Mouse (Mus musculus): ENCODE measurements at regions not wholly inside any gene's neighbourhood (a gene's known extent, or its start where the extent isn't known, plus 50 kb on each side); places are given as distances from the start of the nearest gene placed in this dataset.

GRCm38 (mm10) chr13:69952061-69952460 lies 149.9 kb downstream of the Med10 start:
- TF ChIP-seq FOSL1 (IDR thresholded peaks at IDR 0.05; ENCODE audit: insufficient read depth, low read length, poor library complexity, severe bottlenecking) = no peak
- TF ChIP-seq MYOD1 (IDR thresholded peaks at IDR 0.05; ENCODE audit: control insufficient read depth, insufficient read length, low read depth) = no peak
- no peak for TF ChIP-seq USF1 (IDR thresholded peaks at IDR 0.05; ENCODE audit: low read depth)
- no peak for TF ChIP-seq MYOG (IDR thresholded peaks at IDR 0.05; ENCODE audit: control insufficient read depth, extremely low read depth, insufficient read length)
- TF ChIP-seq MAX (IDR thresholded peaks at IDR 0.05) = no peak
- TF ChIP-seq CTCF (IDR thresholded peaks at IDR 0.05; ENCODE audit: control insufficient read depth, insufficient read depth, insufficient read length) = no peak
- no peak for TF ChIP-seq CEBPB (IDR thresholded peaks at IDR 0.05; ENCODE audit: low read depth)
- no peaks in the 10 kb centered on the region for H3K36me3 ChIP-seq (ENCODE audit: control insufficient read depth, insufficient read depth)
- no peak overlapping the region for H3K4me3 ChIP-seq (ENCODE audit: insufficient read depth, poor library complexity, severe bottlenecking)
- no peak overlapping the region for H3ac ChIP-seq (ENCODE audit: control insufficient read depth, insufficient read length, low read depth)
- H3K27me3 ChIP-seq (ENCODE audit: control insufficient read depth, insufficient read depth, insufficient read length) = no peaks in the 10 kb centered on the region
- H3K79me3 ChIP-seq (ENCODE audit: low read depth) = no peaks in the 10 kb centered on the region
- H3K79me2 ChIP-seq (ENCODE audit: control insufficient read depth, insufficient read depth) = no peaks in the 10 kb centered on the region

- Histone ChIP-seq H3K27me3 (ENCODE audit: control insufficient read depth, insufficient read depth, insufficient read length) (no peaks in the 10 kb centered on the region), H3K79me3 (ENCODE audit: low read depth) (no peaks in the 10 kb centered on the region), H3K36me3 (ENCODE audit: control insufficient read depth, insufficient read depth) (no peaks in the 10 kb centered on the region), H3K79me2 (ENCODE audit: control insufficient read depth, insufficient read depth) (no peaks in the 10 kb centered on the region), H3ac (ENCODE audit: control insufficient read depth, insufficient read length, low read depth) (no peak overlapping the region), H3K4me3 (ENCODE audit: insufficient read depth, poor library complexity, severe bottlenecking) (no peak overlapping the region)
- TF ChIP-seq FOSL1 (IDR thresholded peaks at IDR 0.05; ENCODE audit: insufficient read depth, low read length, poor library complexity, severe bottlenecking) (no peak), MAX (IDR thresholded peaks at IDR 0.05) (no peak), USF1 (IDR thresholded peaks at IDR 0.05; ENCODE audit: low read depth) (no peak), CEBPB (IDR thresholded peaks at IDR 0.05; ENCODE audit: low read depth) (no peak), MYOD1 (IDR thresholded peaks at IDR 0.05; ENCODE audit: control insufficient read depth, insufficient read length, low read depth) (no peak)
These were observed 152.0 kb downstream of the Med10 start for GRCm38 (mm10) chr13:69954171-69954570.

GRCm38 (mm10) chr13:69955503-69955902 lies 153.3 kb downstream of the Med10 start:
- H3K36me3 ChIP-seq (ENCODE audit: control insufficient read depth, insufficient read depth) = no peaks in the 10 kb centered on the region
- no peaks in the 10 kb centered on the region for H3K79me3 ChIP-seq (ENCODE audit: low read depth)
- no peak overlapping the region for H3ac ChIP-seq (ENCODE audit: control insufficient read depth, insufficient read length, low read depth)
- no peaks in the 10 kb centered on the region for H3K79me2 ChIP-seq (ENCODE audit: control insufficient read depth, insufficient read depth)
- no peaks in the 10 kb centered on the region for H3K27me3 ChIP-seq (ENCODE audit: control insufficient read depth, insufficient read depth, insufficient read length)
- H3K4me3 ChIP-seq (ENCODE audit: insufficient read depth, poor library complexity, severe bottlenecking) = no peak overlapping the region
- TF ChIP-seq FOSL1 (IDR thresholded peaks at IDR 0.05; ENCODE audit: insufficient read depth, low read length, poor library complexity, severe bottlenecking) = no peak
- no peak for TF ChIP-seq USF1 (IDR thresholded peaks at IDR 0.05; ENCODE audit: low read depth)
- TF ChIP-seq MYOG (IDR thresholded peaks at IDR 0.05; ENCODE audit: control insufficient read depth, extremely low read depth, insufficient read length) = no peak

- no peak overlapping the region for H3K4me3 ChIP-seq (ENCODE audit: insufficient read depth, poor library complexity, severe bottlenecking)
- TF ChIP-seq CEBPB (IDR thresholded peaks at IDR 0.05; ENCODE audit: low read depth) (no peak), FOSL1 (IDR thresholded peaks at IDR 0.05; ENCODE audit: insufficient read depth, low read length, poor library complexity, severe bottlenecking) (no peak)
These were observed 161.7 kb downstream of the Med10 start for GRCm38 (mm10) chr13:69963944-69964343.

GRCm38 (mm10) chr13:69971281-69972057 lies 169.3 kb downstream of the Med10 start:
- H3K79me3 ChIP-seq (ENCODE audit: low read depth) = no peaks in the 10 kb centered on the region
- H3K27me3 ChIP-seq (ENCODE audit: control insufficient read depth, insufficient read depth, insufficient read length) = no peaks in the 10 kb centered on the region
- H3K79me2 ChIP-seq (ENCODE audit: control insufficient read depth, insufficient read depth) = no peaks in the 10 kb centered on the region
- no peaks in the 10 kb centered on the region for H3K36me3 ChIP-seq (ENCODE audit: control insufficient read depth, insufficient read depth)
- TF ChIP-seq FOSL1 (IDR thresholded peaks at IDR 0.05; ENCODE audit: insufficient read depth, low read length, poor library complexity, severe bottlenecking) = no peak
- TF ChIP-seq USF1 (IDR thresholded peaks at IDR 0.05; ENCODE audit: low read depth) = no peak
- no peak for TF ChIP-seq MAX (IDR thresholded peaks at IDR 0.05)
- TF ChIP-seq MYOG (IDR thresholded peaks at IDR 0.05; ENCODE audit: control insufficient read depth, extremely low read depth, insufficient read length) = no peak
- no peak for TF ChIP-seq CEBPB (IDR thresholded peaks at IDR 0.05; ENCODE audit: low read depth)
- no peak for TF ChIP-seq MYOD1 (IDR thresholded peaks at IDR 0.05; ENCODE audit: control insufficient read depth, insufficient read length, low read depth)
- H3K4me3 ChIP-seq (ENCODE audit: insufficient read depth, poor library complexity, severe bottlenecking) = no peak overlapping the region
- no peak overlapping the region for H3ac ChIP-seq (ENCODE audit: control insufficient read depth, insufficient read length, low read depth)

More at GRCm38 (mm10) chr13:69963944-69964343, 161.7 kb downstream of the Med10 start:
- no peaks in the 10 kb centered on the region for H3K27me3 ChIP-seq (ENCODE audit: control insufficient read depth, insufficient read depth, insufficient read length)
- no peaks in the 10 kb centered on the region for H3K79me3 ChIP-seq (ENCODE audit: low read depth)
- H3K79me2 ChIP-seq (ENCODE audit: control insufficient read depth, insufficient read depth) = no peaks in the 10 kb centered on the region
- H3K36me3 ChIP-seq (ENCODE audit: control insufficient read depth, insufficient read depth) = no peaks in the 10 kb centered on the region
- H3ac ChIP-seq (ENCODE audit: control insufficient read depth, insufficient read length, low read depth) = no peak overlapping the region

GRCm38 (mm10) chr13:69974835-69975234 lies 172.6 kb downstream of the Med10 start:
- H3K27me3 ChIP-seq (ENCODE audit: control insufficient read depth, insufficient read depth, insufficient read length) = no peaks in the 10 kb centered on the region
- H3K36me3 ChIP-seq (ENCODE audit: control insufficient read depth, insufficient read depth) = no peaks in the 10 kb centered on the region
- no peak overlapping the region for H3ac ChIP-seq (ENCODE audit: control insufficient read depth, insufficient read length, low read depth)
- no peaks in the 10 kb centered on the region for H3K79me2 ChIP-seq (ENCODE audit: control insufficient read depth, insufficient read depth)
- no peak for TF ChIP-seq FOSL1 (IDR thresholded peaks at IDR 0.05; ENCODE audit: insufficient read depth, low read length, poor library complexity, severe bottlenecking)
- TF ChIP-seq CTCF (IDR thresholded peaks at IDR 0.05; ENCODE audit: control insufficient read depth, insufficient read depth, insufficient read length) = no peak
- H3K79me3 ChIP-seq (ENCODE audit: low read depth) = no peaks in the 10 kb centered on the region
- H3K4me3 ChIP-seq (ENCODE audit: insufficient read depth, poor library complexity, severe bottlenecking) = no peak overlapping the region
